Mouse (Mus musculus) c-Kit-negative CD71-positive TER-119-positive erythroid progenitor cells, embryonic 14.5 days (primary cell): ENCODE measurements around the gene Krtap4-1.

ENCODE experiments used
- DNase-seq: peaks from one replicate; pipeline ENCODE4 v3.0.0-alpha.2; 2013; ENCODE audit warnings: low read depth, low spot score

Gene Krtap4-1

DNA sequence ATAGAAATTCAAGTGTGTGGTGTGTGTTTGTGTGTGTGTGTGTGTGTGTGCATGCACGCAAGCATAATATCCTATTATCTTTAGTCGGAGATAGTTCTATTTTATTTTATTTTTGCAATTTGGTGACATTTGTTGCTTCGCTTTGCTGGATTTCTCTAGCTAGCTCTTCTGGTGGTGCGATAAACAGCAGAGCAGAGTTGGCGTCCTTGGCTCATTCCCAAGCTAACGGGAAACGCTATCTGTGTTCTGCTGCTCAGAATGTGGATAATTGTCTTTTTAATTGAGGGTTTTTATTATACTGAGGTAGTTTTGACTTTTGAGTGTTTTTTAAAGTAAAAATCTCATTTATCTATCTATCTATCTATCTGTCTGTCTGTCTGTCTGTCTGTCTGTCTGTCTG, 42.9 kb downstream of the Krtap4-1 start:
- no peak for DNase-seq

DNA sequence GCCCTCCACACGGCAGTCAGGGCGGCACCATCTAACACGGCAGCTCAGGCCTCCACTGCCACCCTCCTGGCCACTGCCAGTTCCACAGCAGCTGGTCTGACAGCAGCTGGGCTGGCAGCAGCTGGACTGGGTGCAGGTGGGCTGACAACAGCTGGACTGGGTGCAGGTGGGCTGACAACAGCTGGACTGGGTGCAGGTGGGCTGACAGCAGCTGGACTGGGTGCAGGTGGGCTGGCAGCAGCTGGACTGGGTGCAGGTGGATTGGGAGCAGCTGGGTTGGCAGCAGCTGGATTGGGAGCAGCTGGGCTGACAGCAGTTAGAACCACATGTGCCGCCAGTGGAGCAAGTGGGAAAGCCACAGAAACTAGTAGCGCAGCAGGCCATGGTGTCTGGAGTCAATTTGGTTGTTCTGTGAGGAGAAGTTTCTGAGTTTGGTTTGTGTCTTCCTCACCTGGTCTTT, 44.8 kb downstream of the Krtap4-1 start, which contains the start of gene Krtap1-4:
Gene Krtap1-4 (minus strand): TSS at position 410 of the 460 bp plus-strand sequence.
- DNase-seq: no peak

DNA sequence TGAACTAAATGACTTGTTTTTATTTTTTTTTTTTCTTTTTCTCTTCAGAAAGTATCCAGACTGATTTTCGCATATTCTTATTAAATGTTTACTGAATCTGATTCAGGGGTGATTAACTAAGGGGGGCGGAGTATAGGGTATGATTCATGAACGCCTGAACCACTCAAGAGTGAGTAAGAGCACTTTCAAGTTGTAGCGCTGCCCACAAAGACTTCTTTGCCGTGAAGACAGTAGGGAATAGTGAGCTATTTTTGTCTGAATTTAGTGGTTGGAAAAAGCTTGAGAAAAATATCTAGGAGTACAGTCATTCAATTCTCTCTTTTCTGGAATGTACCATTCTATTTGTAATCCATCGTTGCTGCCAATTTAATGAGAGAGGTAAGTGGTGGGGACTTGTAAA, 46.5 kb downstream of the Krtap4-1 start:
- DNase-seq: no peak

GRCm38 (mm10) chr11:99581051-99581450, 47.0 kb downstream of the Krtap4-1 start:
- DNase-seq: no peak

DNA sequence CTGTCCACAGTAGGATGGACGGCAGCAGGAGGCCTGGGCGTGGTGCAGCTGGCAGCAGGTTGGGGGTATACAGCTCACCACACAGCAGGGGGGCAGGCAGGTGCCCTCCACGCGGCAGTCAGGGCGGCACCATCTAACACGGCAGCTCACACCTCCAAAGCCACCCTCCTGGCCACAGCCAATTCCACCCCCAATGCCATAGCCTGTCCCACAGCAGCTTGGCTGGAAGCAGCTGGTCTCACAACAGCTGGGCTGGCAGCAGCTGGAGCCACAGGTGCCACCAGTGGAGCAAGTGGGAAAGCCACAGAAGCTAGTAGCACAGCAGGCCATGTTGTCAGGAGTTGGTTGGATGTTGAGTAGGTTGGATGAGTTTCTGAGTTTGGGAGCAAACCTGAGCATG, 47.4 kb downstream of the Krtap4-1 start, which contains the start of gene Krtap1-5:
Gene Krtap1-5 (minus strand): TSS at position 381 of the 400 bp plus-strand sequence.
- DNase-seq: no peak
